Mouse (Mus musculus): ENCODE results near the gene 4930447F04Rik.

4930447F04Rik gene

GRCm38 (mm10) chrX:66304124-66304523 lies at the start of gene 4930447F04Rik:
Gene 4930447F04Rik (minus strand): TSS chrX:66304224.
- DNase-seq (ENCODE audit: low read depth, low spot score) = no peak

Data from R1 (cell line).